Mouse (Mus musculus): ENCODE data around the gene Ndel1. TPM values are rescaled to one million over a fixed set of nuclear protein-coding genes. Genes with fewer than 3 reads are reported as not detected.
A peak's percentile ranks its signal among the peaks of the same experiment; 100 is the strongest.

The Ndel1 gene
- total RNA-seq, 2 experiments from 2014 or later, result 56.1 to 59.6 TPM

- intact Hi-C loops (cut with DNase I), result no loop called here
- peak in 1 of 2 experiments; percentile 37 for DNase-seq
Measured at GRCm38 (mm10) chr11:68897120-68897519, 25.5 kb upstream of the Ndel1 start.

DNA sequence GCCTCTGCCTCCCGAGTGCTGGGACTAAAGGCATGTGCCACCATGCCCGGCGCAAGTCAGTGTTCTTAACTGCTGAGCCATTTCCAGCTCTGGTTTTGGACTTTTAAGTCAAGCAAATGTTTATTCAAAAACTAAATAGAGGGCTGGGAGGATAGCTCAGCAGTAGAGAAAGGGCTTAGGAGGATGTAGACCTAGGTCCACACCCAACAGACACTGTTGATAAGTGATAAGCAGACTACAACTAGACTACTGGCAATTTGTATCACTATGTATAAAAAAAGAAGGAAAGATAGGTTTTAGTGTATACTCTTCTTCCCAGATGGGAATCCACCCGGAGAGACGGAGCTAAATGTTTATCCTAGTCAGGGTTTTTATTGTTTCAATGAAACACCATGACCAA is 24.6 kb upstream of the Ndel1 start:
- no peak for DNase-seq
- intact Hi-C loops (cut with DNase I), result no loop called here

DNA sequence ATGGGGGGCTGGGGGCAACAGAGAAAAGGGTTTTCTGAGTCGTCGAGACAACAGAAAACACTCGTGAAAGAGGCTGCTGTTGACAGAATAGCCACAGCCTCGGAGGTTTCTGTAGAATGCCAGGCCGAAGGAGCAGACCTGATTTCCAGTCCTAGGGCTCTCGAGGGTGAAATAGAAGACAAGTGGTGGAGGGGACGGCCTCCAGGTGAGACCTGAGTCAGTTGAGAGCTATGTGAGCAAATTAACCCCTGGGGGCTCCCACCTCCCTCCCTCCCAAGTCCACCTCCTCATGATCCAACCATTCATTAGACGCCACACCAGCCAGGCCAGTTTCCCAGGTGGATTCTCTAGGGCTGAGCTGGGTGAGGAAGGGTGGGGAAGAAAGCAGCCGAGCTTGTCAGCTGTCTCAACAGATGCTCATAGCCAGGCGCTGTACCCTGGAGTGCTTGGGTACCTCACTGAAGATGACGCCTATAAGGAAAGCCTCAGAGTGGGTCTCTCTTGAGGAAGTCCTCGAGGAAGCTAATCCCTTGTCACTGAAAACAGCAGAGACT is 22.3 kb upstream of the Ndel1 start:
- intact Hi-C loops (cut with DNase I), result no loop called here
- DNase-seq, result no peak

GRCm38 (mm10) chr11:68892233-68892832 is 20.7 kb upstream of the Ndel1 start:
- DNase-seq, result no peak
- intact Hi-C loops (cut with DNase I), result no loop called here

DNA sequence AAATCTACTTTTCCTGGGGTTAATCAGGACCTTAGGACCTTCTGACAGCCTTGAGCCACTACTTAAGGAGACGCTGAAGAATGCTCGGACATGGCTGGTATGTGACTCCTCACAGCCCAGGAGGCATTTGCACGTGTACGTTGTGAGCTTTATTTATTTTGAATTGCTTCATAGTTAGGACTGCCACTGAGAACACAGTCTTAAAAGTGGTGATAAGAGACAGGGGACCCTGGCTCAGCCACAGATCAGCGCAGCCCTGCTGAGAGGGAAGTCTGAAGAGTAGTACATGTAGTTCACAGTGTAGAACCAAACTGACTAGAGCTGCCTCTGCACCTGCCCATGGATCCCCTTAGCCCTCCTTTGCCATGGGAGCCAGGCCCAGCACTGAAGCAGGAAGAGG is 20.2 kb upstream of the Ndel1 start:
- no peak for DNase-seq
- intact Hi-C loops (cut with DNase I), result no loop called here

DNA sequence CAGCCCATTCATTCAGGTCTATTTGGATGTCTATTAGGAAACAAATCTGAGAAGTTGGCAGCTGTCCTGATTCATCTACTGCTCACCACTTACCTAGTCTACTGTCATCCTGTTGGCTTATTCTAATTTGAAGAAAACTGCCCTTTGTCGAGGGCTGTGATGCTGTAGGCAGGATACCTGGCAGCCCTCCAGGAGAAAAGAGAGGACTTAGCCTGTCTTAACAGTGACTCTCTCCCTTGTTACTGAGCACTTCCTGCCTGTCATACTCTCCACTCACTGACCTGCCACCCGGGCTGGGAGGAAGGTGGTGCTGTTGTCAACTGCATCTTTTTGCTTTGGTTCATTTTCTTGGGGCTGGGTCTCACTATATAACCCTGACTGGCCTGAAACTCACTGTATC is 19.0 kb upstream of the Ndel1 start:
- no peak for DNase-seq

GRCm38 (mm10) chr11:68888653-68889052 is 17.0 kb upstream of the Ndel1 start:
- DNase-seq, result no peak

More for the DNA sequence above, 19.0 kb upstream of the Ndel1 start:
- intact Hi-C loops (cut with DNase I), result no loop called here

DNA sequence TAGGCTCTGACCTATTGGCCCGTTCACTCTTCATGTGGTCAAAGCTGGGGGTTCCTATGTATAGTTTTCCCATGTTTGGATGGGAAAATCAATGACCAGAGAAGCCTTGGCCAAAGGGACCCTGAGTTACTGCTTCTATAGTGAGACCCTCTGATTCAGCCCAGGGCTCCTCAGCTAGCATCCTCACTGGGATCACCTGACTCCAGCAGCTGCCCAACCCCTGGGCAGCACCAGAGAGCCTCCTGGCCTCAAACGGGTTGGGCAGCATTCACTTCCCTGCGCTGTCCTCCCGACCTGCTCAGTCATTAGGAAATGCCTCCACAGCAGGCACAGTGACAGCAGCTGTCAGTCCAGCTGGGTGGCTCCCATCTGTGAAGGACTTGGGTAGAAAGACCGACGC is 16.6 kb upstream of the Ndel1 start, which contains the start of gene Rnf222:
TSS of gene Rnf222 (plus strand) at position 301 of the 400 bp plus-strand sequence.
- intact Hi-C loops (cut with DNase I), result no loop called here

More at GRCm38 (mm10) chr11:68888653-68889052, 17.0 kb upstream of the Ndel1 start:
- intact Hi-C loops (cut with DNase I), result no loop called here

GRCm38 (mm10) chr11:68886091-68886490 is 14.4 kb upstream of the Ndel1 start:
- intact Hi-C loops (cut with DNase I), result no loop called here
- DNase-seq, result no peak

More for the DNA sequence above, 16.6 kb upstream of the Ndel1 start, which contains the start of gene Rnf222:
- no peak for DNase-seq

DNA sequence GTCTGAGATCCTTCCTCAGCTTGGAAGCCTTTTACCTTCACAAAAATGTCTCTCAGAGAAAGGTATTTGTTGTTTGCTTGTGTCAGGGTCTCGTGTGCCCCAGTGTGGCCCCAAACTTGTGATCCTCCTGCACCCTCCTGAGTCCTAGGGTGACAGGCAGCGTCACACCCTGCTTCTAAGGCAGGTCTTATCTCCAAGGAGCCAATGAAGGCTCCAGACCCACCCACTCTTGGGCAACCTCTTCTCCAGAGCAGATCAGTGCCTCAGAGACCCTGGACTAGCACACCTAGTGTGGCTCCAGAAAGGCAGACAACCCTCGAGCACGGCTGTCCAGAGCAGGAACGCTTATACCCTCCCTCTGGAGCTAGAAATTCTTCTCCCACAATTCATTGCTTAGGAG is 12.7 kb upstream of the Ndel1 start:
- intact Hi-C loops (cut with DNase I), result no loop called here
- no peak for DNase-seq

DNA sequence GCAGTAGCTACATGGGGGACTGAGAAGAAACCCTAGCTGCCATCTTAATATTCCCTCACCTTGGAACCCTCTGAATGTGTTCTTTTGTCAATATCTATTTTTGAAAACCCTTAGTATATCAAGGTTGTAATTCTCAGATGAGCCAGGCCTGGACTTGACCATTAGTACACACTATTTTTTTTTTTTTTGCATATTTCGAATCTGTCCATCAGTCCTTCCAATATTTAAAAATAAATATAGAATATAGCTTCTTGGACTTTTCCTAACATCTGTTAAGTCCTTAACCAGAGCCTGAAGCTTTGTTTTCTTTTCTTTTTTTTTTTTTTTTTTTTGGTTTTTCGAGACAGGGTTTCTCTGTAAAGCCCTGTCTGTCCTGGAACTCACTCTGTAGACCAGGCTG is 12.2 kb upstream of the Ndel1 start:
- intact Hi-C loops (cut with DNase I), result no loop called here
- no peak for DNase-seq

GRCm38 (mm10) chr11:68882107-68882506 is 10.4 kb upstream of the Ndel1 start:
- DNase-seq, result no peak
- intact Hi-C loops (cut with DNase I), result no loop called here

DNA sequence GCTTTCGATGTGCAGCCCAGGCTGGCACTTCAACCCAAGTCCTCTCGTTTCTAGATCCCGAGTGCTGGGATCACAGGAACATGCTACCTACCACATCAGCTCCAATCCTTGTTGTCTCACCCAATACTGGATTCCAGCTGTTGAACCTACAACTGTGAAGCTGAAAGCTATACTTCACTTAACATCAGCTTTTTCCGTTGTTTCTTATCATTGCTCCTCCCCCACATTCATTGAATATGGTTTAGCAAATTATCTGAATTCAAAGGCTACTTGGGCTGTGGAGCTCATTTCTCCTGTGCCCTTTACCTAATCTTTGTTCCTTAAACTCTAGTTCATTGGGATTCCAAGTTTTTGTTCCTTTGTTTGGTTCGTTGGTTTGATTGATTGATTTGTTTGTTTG is 7.2 kb upstream of the Ndel1 start:
- DNase-seq, result no peak
- intact Hi-C loops (cut with DNase I), result loop anchor here (5.0 kb wide), 1 partner anchor 332 kb away; no protein-coding TSS in a partner anchor

DNA sequence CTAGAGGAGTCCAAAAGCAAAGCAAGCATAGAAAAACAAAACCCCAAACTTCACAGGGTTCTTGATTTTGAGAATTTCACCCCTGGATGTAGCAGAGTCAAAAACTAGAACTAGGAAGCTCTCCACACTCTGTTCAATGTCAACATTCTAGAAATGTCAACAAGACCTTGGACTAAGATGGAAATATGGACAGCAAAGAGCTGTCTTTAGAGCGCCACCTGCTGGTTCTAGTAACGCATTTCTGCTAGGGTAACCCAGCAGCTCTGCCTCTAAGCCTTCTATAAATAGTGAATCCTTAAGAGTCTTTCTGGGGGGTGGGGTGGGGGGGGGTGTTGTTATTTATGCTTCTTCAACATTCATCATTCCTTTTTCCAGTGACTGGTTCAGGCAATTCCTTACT is 3.2 kb upstream of the Ndel1 start:
- DNase-seq, result peak; percentile 70 to 84
- intact Hi-C loops (cut with DNase I), result loop anchor here (1.0 to 5.0 kb wide), 6 partner anchors 24 to 388 kb away; no protein-coding TSS in a partner anchor

GRCm38 (mm10) chr11:68871277-68871676 is 381 bp downstream of the Ndel1 start:
- DNase-seq, result no peak
- intact Hi-C loops (cut with DNase I), result loop anchor here (5.0 kb wide), 3 partner anchors 44 to 384 kb away; no protein-coding TSS in a partner anchor

DNA sequence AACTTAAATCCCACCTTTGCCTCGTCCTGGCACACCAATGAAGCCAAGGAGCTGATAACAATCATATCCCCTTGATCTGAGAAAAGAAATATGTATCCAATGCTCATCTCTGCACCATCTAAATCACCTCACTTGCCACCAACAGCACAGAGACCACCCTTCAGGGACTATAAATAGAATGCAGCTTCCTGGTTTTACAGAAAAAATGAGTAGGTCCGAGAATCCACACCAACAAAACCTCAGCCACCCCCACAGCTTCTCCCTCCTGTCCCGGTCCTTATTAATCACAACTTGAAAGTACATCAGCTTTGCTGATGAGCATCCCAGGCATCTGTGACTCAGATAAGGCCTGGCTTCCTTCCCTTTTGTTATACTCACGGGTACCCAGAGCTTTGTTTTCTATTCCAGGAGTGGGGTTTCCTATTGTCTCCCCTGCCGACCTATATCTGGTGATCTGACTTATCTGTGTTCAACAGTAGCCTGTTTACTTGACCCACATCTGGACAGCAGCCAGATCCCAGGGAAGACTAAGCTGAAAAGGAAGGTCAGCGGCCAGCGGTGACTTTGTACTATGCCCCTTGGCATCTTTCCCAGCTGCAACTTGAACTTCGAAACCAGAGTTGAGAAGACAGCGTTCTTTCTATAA is 7.0 kb downstream of the Ndel1 start:
- peak; percentile 84 to 86 for DNase-seq
- intact Hi-C loops (cut with DNase I), result no loop called here

- intact Hi-C loops (cut with DNase I), result no loop called here
- DNase-seq, result peak in 1 of 2 experiments; percentile 10
Measured at GRCm38 (mm10) chr11:68863631-68864091, 8.0 kb downstream of the Ndel1 start.

DNA sequence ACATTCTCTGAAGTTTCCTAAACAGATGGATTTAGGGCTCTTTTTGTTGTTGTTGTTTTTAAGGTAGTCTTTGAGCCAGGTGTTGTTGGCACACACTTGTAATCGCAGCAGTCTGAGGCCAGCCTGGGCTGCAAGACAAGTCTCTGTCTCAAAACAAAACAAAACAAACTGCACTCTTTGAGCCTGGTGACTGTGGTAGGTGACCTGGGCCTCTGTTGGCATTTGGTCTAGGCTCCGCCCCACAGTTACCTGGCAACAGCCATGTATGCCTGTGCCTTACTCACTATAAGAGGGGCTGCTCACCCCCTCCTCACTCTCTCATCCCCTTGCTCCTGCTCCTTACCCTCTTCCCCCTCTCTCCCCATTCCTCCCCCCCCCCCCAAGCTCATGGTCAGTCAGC is 9.4 kb downstream of the Ndel1 start:
- DNase-seq, result no peak
- intact Hi-C loops (cut with DNase I), result no loop called here

GRCm38 (mm10) chr11:68859943-68860593 is 11.6 kb downstream of the Ndel1 start:
- intact Hi-C loops (cut with DNase I), result no loop called here
- DNase-seq, result no peak

GRCm38 (mm10) chr11:68857329-68857728 is 14.3 kb downstream of the Ndel1 start:
- intact Hi-C loops (cut with DNase I), result no loop called here
- no peak for DNase-seq

DNA sequence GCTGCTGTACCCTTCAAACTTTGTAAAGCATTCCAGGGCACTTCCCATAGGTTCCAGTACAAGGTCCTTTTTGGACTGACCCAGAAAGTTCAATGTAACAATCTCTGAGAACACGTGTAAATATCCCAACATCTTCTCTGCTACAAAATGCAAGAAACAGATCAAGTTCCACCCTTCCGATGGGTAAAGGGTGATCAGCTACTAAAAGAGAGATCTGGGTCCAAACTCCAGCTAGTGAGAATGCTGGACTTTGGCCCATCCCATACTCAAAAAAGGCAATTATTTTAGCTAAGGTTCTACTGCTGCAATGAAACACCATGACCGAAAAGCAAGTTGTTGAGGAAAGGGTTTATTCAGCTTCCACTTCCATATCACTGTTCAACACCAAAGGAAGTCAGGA is 17.0 kb downstream of the Ndel1 start:
- DNase-seq, result no peak
- intact Hi-C loops (cut with DNase I), result no loop called here
